Mouse (Mus musculus): ENCODE data around the gene Usp43. TPM values are rescaled to one million over a fixed set of nuclear protein-coding genes. Genes with fewer than 3 reads are reported as not detected.
A peak's percentile ranks its signal among the peaks of the same experiment; 100 is the strongest.

The Usp43 gene
- polyA plus RNA-seq, 1 experiment = 0.36 TPM

DNA sequence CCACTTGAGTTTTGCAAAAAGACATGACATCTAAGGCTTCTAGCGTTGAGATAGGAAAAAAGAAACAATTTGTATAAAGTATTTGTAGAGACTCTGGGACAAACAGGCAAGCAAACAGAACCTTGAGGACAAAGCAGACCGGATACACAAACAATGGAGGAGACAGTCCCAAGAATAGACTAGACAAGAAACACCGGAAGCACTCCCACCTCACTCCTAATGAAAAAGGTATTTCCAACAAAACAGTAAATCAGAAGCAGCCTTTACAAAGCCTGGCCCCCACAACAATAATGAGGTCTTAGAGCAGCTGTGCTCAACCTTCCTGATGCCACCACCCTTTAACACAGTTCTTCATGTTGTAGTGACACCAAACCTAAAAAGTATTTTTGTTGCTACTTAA is 4.8 kb downstream of the Usp43 start:
- Histone ChIP-seq H3K4me1 (replicated peaks; ENCODE audit: control insufficient read depth, insufficient read depth, low read length) (peaks cover 9% of the 10 kb centered on the region), H3K36me3 (ENCODE audit: control insufficient read depth, insufficient read depth, low read length) (no peaks in the 10 kb centered on the region), H3K4me3 (ENCODE audit: control insufficient read depth, insufficient read depth, low read length) (no peak overlapping the region), H3K27me3 (ENCODE audit: control insufficient read depth, insufficient read depth, low read length) (peaks cover 7% of the 10 kb centered on the region; the same call in 1 of the 2 replicates), H3K27ac (ENCODE audit: control insufficient read depth, insufficient read depth, low read length) (no peak overlapping the region)
- 60% methylated on average over 3 of the region's 3 CpGs for WGBS
- TF ChIP-seq CTCF (IDR thresholded peaks at IDR 0.05; ENCODE audit: borderline replicate concordance, control insufficient read depth, extremely low read depth, insufficient read depth, low read length, poor library complexity) (no peak), POLR2A (IDR thresholded peaks at IDR 0.05; ENCODE audit: control insufficient read depth, extremely low read depth, insufficient read depth, low read length, poor library complexity) (no peak)
- no peak for DNase-seq

DNA sequence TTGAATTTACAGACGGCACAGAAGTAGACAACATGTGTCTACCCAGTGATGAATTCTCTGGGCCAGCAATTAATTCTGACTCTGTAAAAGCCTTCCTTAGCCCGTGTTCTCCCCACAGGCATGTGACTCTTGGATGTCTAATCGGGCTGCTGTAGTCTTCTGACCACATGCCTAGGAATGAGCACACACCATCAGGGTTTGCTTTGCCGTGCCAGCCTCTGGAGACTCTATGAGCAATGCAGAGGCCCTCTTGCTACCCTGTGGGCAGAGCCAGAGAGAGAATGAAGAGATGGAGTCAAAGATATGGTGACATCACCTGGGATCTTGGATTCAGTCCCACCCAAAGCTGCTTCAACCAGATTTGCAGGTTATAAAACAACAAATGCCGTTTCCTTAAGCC is 10.9 kb downstream of the Usp43 start:
- WGBS = 86% methylated on average over 5 of the region's 5 CpGs
- H3K36me3 ChIP-seq (ENCODE audit: control insufficient read depth, insufficient read depth, low read length) = no peaks in the 10 kb centered on the region
- no peak for DNase-seq

DNA sequence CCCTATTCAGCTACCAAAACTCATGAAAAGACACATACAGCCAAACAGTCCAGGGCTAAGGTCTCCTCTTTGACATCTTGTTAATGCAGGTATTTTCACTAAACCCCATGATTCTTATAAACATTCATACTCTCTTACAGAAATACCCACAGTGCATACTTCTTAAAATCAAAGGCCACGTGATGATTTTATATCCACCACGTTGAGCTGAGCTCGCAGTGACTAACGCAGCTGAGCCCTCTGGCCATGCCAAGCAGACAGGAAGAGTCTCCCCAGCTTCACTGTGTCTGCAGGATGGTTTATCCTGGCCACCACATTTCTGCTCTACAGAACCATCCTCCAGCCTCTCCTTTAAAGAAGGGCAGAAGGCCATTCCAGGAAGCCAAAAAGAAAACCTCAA is 18.2 kb downstream of the Usp43 start:
- Histone ChIP-seq H3K4me3 (ENCODE audit: control insufficient read depth, insufficient read depth, low read length) (no peak overlapping the region), H3K27ac (ENCODE audit: control insufficient read depth, insufficient read depth, low read length) (no peak overlapping the region), H3K4me1 (replicated peaks; ENCODE audit: control insufficient read depth, insufficient read depth, low read length) (no peaks in the 10 kb centered on the region), H3K27me3 (ENCODE audit: control insufficient read depth, insufficient read depth, low read length) (no peaks in the 10 kb centered on the region), H3K36me3 (ENCODE audit: control insufficient read depth, insufficient read depth, low read length) (no peaks in the 10 kb centered on the region)
- TF ChIP-seq POLR2A (IDR thresholded peaks at IDR 0.05; ENCODE audit: control insufficient read depth, extremely low read depth, insufficient read depth, low read length, poor library complexity) (no peak), CTCF (IDR thresholded peaks at IDR 0.05; ENCODE audit: borderline replicate concordance, control insufficient read depth, extremely low read depth, insufficient read depth, low read length, poor library complexity) (no peak)
- DNase-seq = no peak
- 86% methylated on average over 4 of the region's 4 CpGs for WGBS

More for the DNA sequence above, 10.9 kb downstream of the Usp43 start:
- H3K27ac ChIP-seq (ENCODE audit: control insufficient read depth, insufficient read depth, low read length) = no peak overlapping the region
- H3K4me1 ChIP-seq (replicated peaks; ENCODE audit: control insufficient read depth, insufficient read depth, low read length) = no peaks in the 10 kb centered on the region
- H3K27me3 ChIP-seq (ENCODE audit: control insufficient read depth, insufficient read depth, low read length) = no peaks in the 10 kb centered on the region
- H3K4me3 ChIP-seq (ENCODE audit: control insufficient read depth, insufficient read depth, low read length) = no peak overlapping the region
- no peak for TF ChIP-seq CTCF (IDR thresholded peaks at IDR 0.05; ENCODE audit: borderline replicate concordance, control insufficient read depth, extremely low read depth, insufficient read depth, low read length, poor library complexity)
- TF ChIP-seq POLR2A (IDR thresholded peaks at IDR 0.05; ENCODE audit: control insufficient read depth, extremely low read depth, insufficient read depth, low read length, poor library complexity) = no peak

DNA sequence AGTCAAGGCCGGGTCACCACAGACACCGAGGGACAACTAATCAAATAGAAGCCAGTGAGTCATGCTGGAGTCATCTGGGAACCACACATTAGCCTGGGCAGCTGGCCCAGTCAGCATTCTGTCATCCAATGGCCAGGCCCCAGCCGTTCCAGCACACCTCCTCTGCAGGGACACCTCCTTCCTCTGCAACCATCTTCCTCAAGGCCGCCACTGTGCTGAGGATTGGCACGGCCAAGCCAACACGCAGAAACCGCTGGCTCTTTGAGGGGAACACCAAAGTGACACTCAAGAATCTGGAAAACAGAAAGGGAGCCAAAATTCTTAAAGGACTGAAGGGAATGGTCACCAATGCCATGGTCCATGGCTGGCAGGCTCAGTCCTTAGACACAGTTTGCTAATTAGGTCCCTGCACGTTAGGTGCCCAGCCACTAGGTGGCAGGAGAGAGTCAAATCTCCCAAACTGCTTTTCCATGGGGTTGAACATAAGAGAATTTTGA is 24.8 kb downstream of the Usp43 start:
- TF ChIP-seq POLR2A (IDR thresholded peaks at IDR 0.05; ENCODE audit: control insufficient read depth, extremely low read depth, insufficient read depth, low read length, poor library complexity) = no peak
- peak; percentile 28; the same call in 1 of the 2 replicates for TF ChIP-seq CTCF (IDR thresholded peaks at IDR 0.05; ENCODE audit: borderline replicate concordance, control insufficient read depth, extremely low read depth, insufficient read depth, low read length, poor library complexity)
- DNase-seq = peak; percentile 56
- Histone ChIP-seq H3K36me3 (ENCODE audit: control insufficient read depth, insufficient read depth, low read length) (no peaks in the 10 kb centered on the region), H3K27me3 (ENCODE audit: control insufficient read depth, insufficient read depth, low read length) (no peaks in the 10 kb centered on the region), H3K27ac (ENCODE audit: control insufficient read depth, insufficient read depth, low read length) (no peak overlapping the region), H3K4me3 (ENCODE audit: control insufficient read depth, insufficient read depth, low read length) (no peak overlapping the region), H3K4me1 (replicated peaks; ENCODE audit: control insufficient read depth, insufficient read depth, low read length) (no peaks in the 10 kb centered on the region)
- 63% methylated on average over 8 of the region's 8 CpGs for WGBS

DNA sequence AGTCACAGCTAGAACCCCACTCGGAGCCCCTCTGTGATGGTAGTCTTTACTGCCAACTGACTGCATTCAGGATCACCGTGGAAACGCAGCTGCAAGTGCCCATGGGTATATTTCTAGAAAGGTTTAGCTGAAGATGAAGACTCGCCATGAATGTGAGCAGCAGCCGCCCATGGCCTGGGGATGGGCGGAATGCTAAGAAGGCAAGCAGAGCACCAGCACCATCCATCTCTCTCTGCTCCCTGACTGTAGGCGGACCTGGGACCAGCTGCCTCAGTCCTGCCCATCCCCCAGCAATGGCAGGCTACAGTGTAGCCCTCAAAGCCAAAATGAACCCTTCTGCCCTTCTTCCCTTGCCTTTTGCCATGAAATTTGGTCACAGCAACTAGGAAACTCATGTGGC is 26.3 kb downstream of the Usp43 start:
- H3K4me1 ChIP-seq (replicated peaks; ENCODE audit: control insufficient read depth, insufficient read depth, low read length) = no peaks in the 10 kb centered on the region
- WGBS = 84% methylated on average over 7 of the region's 7 CpGs
- no peak for TF ChIP-seq CTCF (IDR thresholded peaks at IDR 0.05; ENCODE audit: borderline replicate concordance, control insufficient read depth, extremely low read depth, insufficient read depth, low read length, poor library complexity)
- no peak for TF ChIP-seq POLR2A (IDR thresholded peaks at IDR 0.05; ENCODE audit: control insufficient read depth, extremely low read depth, insufficient read depth, low read length, poor library complexity)

DNA sequence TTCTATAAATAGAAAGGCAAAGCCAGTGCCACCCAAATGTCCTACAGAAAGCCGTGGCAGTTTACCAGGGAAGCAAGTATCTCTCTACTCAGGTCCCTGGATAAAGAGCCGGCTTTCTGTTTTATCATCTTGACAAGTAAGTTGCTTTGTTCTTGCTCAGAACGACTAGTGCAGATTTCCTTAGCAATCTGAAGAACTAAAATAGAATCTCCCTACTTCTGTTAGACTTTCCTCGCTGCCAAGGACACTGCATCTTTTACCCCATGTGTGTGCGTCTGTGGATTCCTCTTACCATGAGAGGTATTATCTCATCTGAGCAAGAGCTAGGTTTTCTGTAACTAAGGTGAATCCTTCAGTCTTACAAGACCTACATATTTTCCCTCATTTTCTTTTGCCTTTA is 33.4 kb downstream of the Usp43 start:
- TF ChIP-seq CTCF (IDR thresholded peaks at IDR 0.05; ENCODE audit: borderline replicate concordance, control insufficient read depth, extremely low read depth, insufficient read depth, low read length, poor library complexity) = no peak
- no peak for TF ChIP-seq POLR2A (IDR thresholded peaks at IDR 0.05; ENCODE audit: control insufficient read depth, extremely low read depth, insufficient read depth, low read length, poor library complexity)
- Histone ChIP-seq H3K4me1 (replicated peaks; ENCODE audit: control insufficient read depth, insufficient read depth, low read length) (no peaks in the 10 kb centered on the region), H3K36me3 (ENCODE audit: control insufficient read depth, insufficient read depth, low read length) (no peaks in the 10 kb centered on the region), H3K27ac (ENCODE audit: control insufficient read depth, insufficient read depth, low read length) (no peak overlapping the region), H3K27me3 (ENCODE audit: control insufficient read depth, insufficient read depth, low read length) (no peaks in the 10 kb centered on the region), H3K4me3 (ENCODE audit: control insufficient read depth, insufficient read depth, low read length) (no peak overlapping the region)
- DNase-seq = no peak
- whole genome bisulfite sequencing = 85% methylated on average over 5 of the region's 5 CpGs

More for the DNA sequence above, 26.3 kb downstream of the Usp43 start:
- Histone ChIP-seq H3K4me3 (ENCODE audit: control insufficient read depth, insufficient read depth, low read length) (no peak overlapping the region), H3K27ac (ENCODE audit: control insufficient read depth, insufficient read depth, low read length) (no peak overlapping the region), H3K36me3 (ENCODE audit: control insufficient read depth, insufficient read depth, low read length) (no peaks in the 10 kb centered on the region), H3K27me3 (ENCODE audit: control insufficient read depth, insufficient read depth, low read length) (no peaks in the 10 kb centered on the region)
- no peak for DNase-seq

DNA sequence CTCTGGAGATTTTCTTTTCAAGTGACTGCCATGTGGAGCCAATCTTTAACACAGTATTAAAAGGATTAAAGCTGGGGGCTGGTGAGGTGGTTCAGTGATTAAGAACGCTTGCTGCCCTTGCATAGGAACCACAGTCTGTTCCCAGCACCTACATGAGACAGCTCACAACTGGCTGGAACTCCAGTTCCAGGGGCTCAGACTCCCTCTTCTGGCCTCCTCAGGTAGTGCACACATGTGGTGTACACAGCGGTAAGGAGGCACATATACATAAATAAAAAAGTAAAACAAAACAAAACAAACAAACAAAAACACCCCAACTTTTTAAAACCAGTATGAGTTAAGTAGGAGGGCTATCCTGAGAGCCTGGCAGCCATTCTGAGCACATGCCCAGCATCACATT is 36.0 kb downstream of the Usp43 start:
- Histone ChIP-seq H3K4me1 (replicated peaks; ENCODE audit: control insufficient read depth, insufficient read depth, low read length) (no peaks in the 10 kb centered on the region), H3K27ac (ENCODE audit: control insufficient read depth, insufficient read depth, low read length) (no peak overlapping the region), H3K4me3 (ENCODE audit: control insufficient read depth, insufficient read depth, low read length) (no peak overlapping the region), H3K36me3 (ENCODE audit: control insufficient read depth, insufficient read depth, low read length) (no peaks in the 10 kb centered on the region), H3K27me3 (ENCODE audit: control insufficient read depth, insufficient read depth, low read length) (no peaks in the 10 kb centered on the region)
- no peak for DNase-seq
- WGBS = 96% methylated on average over 2 of the region's 2 CpGs
- no peak for TF ChIP-seq POLR2A (IDR thresholded peaks at IDR 0.05; ENCODE audit: control insufficient read depth, extremely low read depth, insufficient read depth, low read length, poor library complexity)
